Comparison of ENCODE assay signal across 16 mouse cellular contexts in genomic region chr11:65133661-65134060, GRCm38 (mm10). TPM values are rescaled to one million over a fixed set of nuclear protein-coding genes. Genes with fewer than 3 reads are reported as not detected.
"Had no signal": no experiment of that assay in that cellular context is flagged by ENCODE, and none has a peak within 500 bp of the region (broad histone marks: within the 10 kb centered on the region; RNA-seq: fewer than 3 reads in every experiment).

No protein-coding gene starts in this region.

- ATAC-seq: hindbrain, embryonic 16.5 days; inflammation-experienced regulatory T-cells, adult 6 months; intestine, embryonic 15.5 days; intestine, postnatal 0 days had no signal

- DNase-seq: gastrocnemius, postnatal 14 days; gastrocnemius, postnatal 36 days; heart, postnatal 10 days; heart, postnatal 4 days; kidney, adult 18-20 months; kidney, adult 8-10 months; kidney, postnatal 10 days; kidney, postnatal 25 days; kidney, postnatal 4 days; liver; liver, embryonic 13.5 days had no signal

RNA-seq across cellular contexts. Expression of gene 1700086D15Rik, which starts 26.0 kb away (rescaled TPM):
- total RNA-seq: gastrocnemius, postnatal 14 days; granulocyte monocyte progenitor cell, adult 5-6 weeks had no signal

RNA-seq across cellular contexts. Expression of gene Arhgap44, which starts 29.1 kb away (rescaled TPM):
- total RNA-seq: granulocyte monocyte progenitor cell, adult 5-6 weeks had no signal
